Mouse (Mus musculus): ENCODE results near the gene Gpn2. TPM values are rescaled to one million over a fixed set of nuclear protein-coding genes. Genes with fewer than 3 reads are reported as not detected.

The Gpn2 gene
- polyA plus RNA-seq, 1 experiment = 32.2 TPM

DNA sequence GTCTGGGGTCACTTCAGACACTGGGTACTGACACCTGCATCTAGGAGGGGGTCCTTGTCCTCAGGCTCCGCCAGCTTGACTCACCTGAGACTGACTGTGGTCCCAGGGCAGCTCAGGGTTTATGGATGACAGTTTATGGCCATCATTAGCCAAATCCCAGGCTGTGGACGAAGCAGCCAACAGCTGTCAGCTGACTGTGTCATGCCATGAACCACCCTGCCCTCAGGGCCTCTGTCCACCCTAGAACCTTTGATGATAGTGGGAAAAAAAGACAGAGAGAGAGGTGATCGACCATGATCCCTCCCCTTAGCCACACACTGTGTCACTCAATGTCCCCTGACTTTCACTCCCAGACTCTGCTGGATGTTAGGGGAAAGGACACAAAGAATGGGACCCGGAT is 22.5 kb upstream of the Gpn2 start:
- Histone ChIP-seq H3K4me2 (ENCODE audit: low read depth) (no peak overlapping the region), H3K4me3 (no peak overlapping the region)
- TF ChIP-seq USF1 (IDR thresholded peaks at IDR 0.05; ENCODE audit: low read depth) = no peak
- no peak for TF ChIP-seq TCF3 (IDR thresholded peaks at IDR 0.05; ENCODE audit: insufficient read length, low read depth)
- TF ChIP-seq REST (IDR thresholded peaks at IDR 0.05; ENCODE audit: insufficient read depth, insufficient read length) = no peak
- TF ChIP-seq E2F4 (IDR thresholded peaks at IDR 0.05; ENCODE audit: insufficient read depth) = no peak
- TF ChIP-seq TCF12 (IDR thresholded peaks at IDR 0.05; ENCODE audit: insufficient read depth, poor library complexity, severe bottlenecking) = no peak
- TF ChIP-seq MAX (IDR thresholded peaks at IDR 0.05; ENCODE audit: low read depth) = no peak
- no peak for TF ChIP-seq MYOD1 (IDR thresholded peaks at IDR 0.05; ENCODE audit: control insufficient read depth in 1 of 3, insufficient read length in 2 of 3, low read depth in 2 of 3)
- no peak for TF ChIP-seq POLR2A (IDR thresholded peaks at IDR 0.05; ENCODE audit: insufficient read length, low read depth)
- TF ChIP-seq POLR2AphosphoS2 (IDR thresholded peaks at IDR 0.05; ENCODE audit: insufficient read length, low read depth) = no peak
- TF ChIP-seq SRF (IDR thresholded peaks at IDR 0.05; ENCODE audit: control insufficient read depth, insufficient read length, low read depth) = no peak
- no peak for TF ChIP-seq MYOG (IDR thresholded peaks at IDR 0.05; ENCODE audit: control insufficient read depth in 1 of 3, insufficient read depth in 1 of 3, insufficient read length in 2 of 3, low read depth in 2 of 3)
- no peak for TF ChIP-seq CEBPB (IDR thresholded peaks at IDR 0.05; ENCODE audit: insufficient read depth, poor library complexity, severe bottlenecking)

DNA sequence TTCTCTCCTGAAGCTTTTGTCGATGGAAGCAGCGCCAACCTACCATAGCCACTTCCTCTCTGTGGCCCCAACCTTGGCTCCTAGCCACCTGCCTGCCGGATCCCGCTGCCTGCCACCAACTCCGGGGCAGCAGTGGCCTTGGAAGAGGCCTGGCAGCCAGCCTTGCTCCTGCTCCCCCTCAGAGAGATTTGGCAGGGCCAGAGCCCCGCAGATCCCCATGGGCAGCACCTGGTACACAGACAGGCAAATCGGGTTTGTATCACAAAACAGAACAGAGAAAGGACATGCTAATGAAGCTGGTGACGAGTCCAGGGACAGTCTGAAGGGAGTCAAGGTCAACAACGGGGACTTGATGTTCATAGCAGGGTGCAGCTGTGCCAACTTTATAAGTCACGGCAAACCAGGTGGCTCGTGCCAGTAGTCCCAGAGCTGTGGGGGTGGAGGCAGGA is 21.0 kb upstream of the Gpn2 start:
- TF ChIP-seq E2F4 (IDR thresholded peaks at IDR 0.05; ENCODE audit: insufficient read depth) (no peak), POLR2AphosphoS2 (IDR thresholded peaks at IDR 0.05; ENCODE audit: insufficient read length, low read depth) (no peak)
- Histone ChIP-seq H3K4me3 (no peak overlapping the region), H3ac (ENCODE audit: control insufficient read depth, insufficient read length) (no peak overlapping the region), H3K79me2 (ENCODE audit: control insufficient read depth, insufficient read depth) (no peaks in the 10 kb centered on the region), H3K27me3 (ENCODE audit: control insufficient read depth, insufficient read depth, insufficient read length) (no peaks in the 10 kb centered on the region), H3K4me2 (ENCODE audit: low read depth) (no peak overlapping the region), H3K36me3 (ENCODE audit: control insufficient read depth, insufficient read depth) (no peaks in the 10 kb centered on the region)

More for the DNA sequence above, 22.5 kb upstream of the Gpn2 start:
- Histone ChIP-seq H3K36me3 (ENCODE audit: control insufficient read depth, insufficient read depth) (no peaks in the 10 kb centered on the region), H3K79me2 (ENCODE audit: control insufficient read depth, insufficient read depth) (no peaks in the 10 kb centered on the region), H3K27me3 (ENCODE audit: control insufficient read depth, insufficient read depth, insufficient read length) (peaks cover 7% of the 10 kb centered on the region), H3ac (ENCODE audit: control insufficient read depth, insufficient read length) (no peak overlapping the region)

DNA sequence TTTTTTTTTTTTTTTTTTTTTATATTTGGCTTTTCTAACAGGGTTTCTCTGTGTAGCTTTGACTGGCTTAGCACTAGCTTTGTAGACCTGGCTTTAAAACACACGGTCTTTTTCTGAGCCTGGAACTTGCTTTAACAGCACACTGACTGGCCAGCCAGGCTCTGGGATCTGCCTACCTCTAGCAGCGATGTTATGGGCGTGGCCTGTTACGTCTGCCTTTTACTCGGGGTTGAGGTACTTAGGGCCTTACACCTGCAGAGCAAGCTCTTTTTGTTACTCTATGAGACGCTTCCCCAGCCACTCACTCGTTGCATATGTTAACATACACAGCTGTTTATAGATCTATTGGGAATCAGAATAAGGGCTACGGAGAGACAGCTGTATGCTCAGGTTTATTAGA is 16.9 kb upstream of the Gpn2 start:
- no peak overlapping the region for H3K4me2 ChIP-seq (ENCODE audit: low read depth)

DNA sequence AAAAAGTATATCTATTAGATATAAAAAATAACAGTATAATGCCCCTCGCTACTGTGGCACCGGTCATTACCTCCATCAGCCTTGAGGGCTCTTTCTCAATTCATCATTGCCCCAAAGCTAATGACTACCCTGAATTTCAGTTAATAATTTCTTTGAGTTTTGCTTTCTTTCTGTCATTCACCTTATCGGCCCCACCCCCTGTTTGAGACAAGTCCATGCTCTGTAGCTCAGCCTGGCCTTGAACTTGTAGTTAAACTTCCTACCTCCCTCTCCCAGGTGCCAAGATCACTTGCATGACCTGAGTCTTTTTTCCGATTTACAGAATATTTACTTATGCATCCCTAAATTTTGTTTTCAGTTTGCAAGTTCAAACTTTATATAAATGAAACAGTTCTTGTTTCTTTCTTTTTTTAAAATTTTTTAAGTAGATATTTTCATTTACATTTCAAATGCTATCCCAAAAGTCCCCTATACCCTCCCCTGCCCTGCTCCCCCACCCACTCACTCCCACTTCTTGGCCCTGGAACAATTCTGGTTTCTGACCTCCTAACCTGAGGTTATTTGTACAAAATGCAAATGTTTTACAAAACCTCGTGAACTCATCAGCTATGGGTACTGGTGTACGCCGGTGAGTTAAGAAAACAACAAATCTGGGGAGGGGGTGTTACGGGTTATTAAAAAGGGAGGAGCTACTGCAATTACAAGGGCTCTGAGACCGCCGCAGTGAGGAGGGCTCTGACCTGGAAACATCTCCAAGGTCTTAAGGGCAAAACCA is 14.7 kb upstream of the Gpn2 start:
- TF ChIP-seq REST (IDR thresholded peaks at IDR 0.05; ENCODE audit: insufficient read depth, insufficient read length) = no peak
- no peak for TF ChIP-seq POLR2AphosphoS2 (IDR thresholded peaks at IDR 0.05; ENCODE audit: insufficient read length, low read depth)
- no peak for TF ChIP-seq MYOD1 (IDR thresholded peaks at IDR 0.05; ENCODE audit: control insufficient read depth in 1 of 3, insufficient read length in 2 of 3, low read depth in 2 of 3)
- no peak for TF ChIP-seq CEBPB (IDR thresholded peaks at IDR 0.05; ENCODE audit: insufficient read depth, poor library complexity, severe bottlenecking)
- no peak for TF ChIP-seq E2F4 (IDR thresholded peaks at IDR 0.05; ENCODE audit: insufficient read depth)
- no peak for TF ChIP-seq POLR2A (IDR thresholded peaks at IDR 0.05; ENCODE audit: insufficient read length, low read depth)
- TF ChIP-seq USF1 (IDR thresholded peaks at IDR 0.05; ENCODE audit: low read depth) = no peak
- TF ChIP-seq SRF (IDR thresholded peaks at IDR 0.05; ENCODE audit: control insufficient read depth, insufficient read length, low read depth) = no peak
- TF ChIP-seq MAX (IDR thresholded peaks at IDR 0.05; ENCODE audit: low read depth) = no peak
- TF ChIP-seq TCF3 (IDR thresholded peaks at IDR 0.05; ENCODE audit: insufficient read length, low read depth) = no peak
- TF ChIP-seq TCF12 (IDR thresholded peaks at IDR 0.05; ENCODE audit: insufficient read depth, poor library complexity, severe bottlenecking) = no peak
- no peak for TF ChIP-seq MYOG (IDR thresholded peaks at IDR 0.05; ENCODE audit: control insufficient read depth in 1 of 3, insufficient read depth in 1 of 3, insufficient read length in 2 of 3, low read depth in 2 of 3)
- H3K27me3 ChIP-seq (ENCODE audit: control insufficient read depth, insufficient read depth, insufficient read length) = no peaks in the 10 kb centered on the region
- H3ac ChIP-seq (ENCODE audit: control insufficient read depth, insufficient read length) = no peak overlapping the region
- H3K79me2 ChIP-seq (ENCODE audit: control insufficient read depth, insufficient read depth) = no peaks in the 10 kb centered on the region
- peak overlapping the region; percentile 46 for H3K4me2 ChIP-seq (ENCODE audit: low read depth)
- H3K4me3 ChIP-seq = no peak overlapping the region
- H3K36me3 ChIP-seq (ENCODE audit: control insufficient read depth, insufficient read depth) = no peaks in the 10 kb centered on the region

More for the DNA sequence above, 16.9 kb upstream of the Gpn2 start:
- Histone ChIP-seq H3K4me3 (no peak overlapping the region), H3ac (ENCODE audit: control insufficient read depth, insufficient read length) (no peak overlapping the region), H3K27me3 (ENCODE audit: control insufficient read depth, insufficient read depth, insufficient read length) (no peaks in the 10 kb centered on the region), H3K79me2 (ENCODE audit: control insufficient read depth, insufficient read depth) (no peaks in the 10 kb centered on the region), H3K36me3 (ENCODE audit: control insufficient read depth, insufficient read depth) (no peaks in the 10 kb centered on the region)
- TF ChIP-seq MYOD1 (IDR thresholded peaks at IDR 0.05; ENCODE audit: control insufficient read depth in 1 of 3, insufficient read length in 2 of 3, low read depth in 2 of 3) (no peak), SRF (IDR thresholded peaks at IDR 0.05; ENCODE audit: control insufficient read depth, insufficient read length, low read depth) (no peak), TCF3 (IDR thresholded peaks at IDR 0.05; ENCODE audit: insufficient read length, low read depth) (no peak), TCF12 (IDR thresholded peaks at IDR 0.05; ENCODE audit: insufficient read depth, poor library complexity, severe bottlenecking) (no peak), REST (IDR thresholded peaks at IDR 0.05; ENCODE audit: insufficient read depth, insufficient read length) (no peak), CEBPB (IDR thresholded peaks at IDR 0.05; ENCODE audit: insufficient read depth, poor library complexity, severe bottlenecking) (no peak), POLR2A (IDR thresholded peaks at IDR 0.05; ENCODE audit: insufficient read length, low read depth) (no peak), POLR2AphosphoS2 (IDR thresholded peaks at IDR 0.05; ENCODE audit: insufficient read length, low read depth) (no peak), E2F4 (IDR thresholded peaks at IDR 0.05; ENCODE audit: insufficient read depth) (no peak), MAX (IDR thresholded peaks at IDR 0.05; ENCODE audit: low read depth) (no peak), USF1 (IDR thresholded peaks at IDR 0.05; ENCODE audit: low read depth) (no peak), MYOG (IDR thresholded peaks at IDR 0.05; ENCODE audit: control insufficient read depth in 1 of 3, insufficient read depth in 1 of 3, insufficient read length in 2 of 3, low read depth in 2 of 3) (no peak)
